Mouse (Mus musculus) central nervous system, embryonic 14 days (tissue): Measurements from ENCODE around the gene Lrrc30. TPM values are rescaled to one million over a fixed set of nuclear protein-coding genes. Genes with fewer than 3 reads are reported as not detected.

ENCODE experiments used
- polyA plus RNA-seq: library from polyadenylated mRNA; depleted of rRNA; stranded (reverse); fragments of >200 nt; gene quantifications from 2 replicates; pipeline ENCODE4 v1.2.3, GENCODE M21; 2012; rRNA removed

Gene Lrrc30
- polyA plus RNA-seq = 0.19 TPM in 1 of 2 replicates, not detected in the other

DNA sequence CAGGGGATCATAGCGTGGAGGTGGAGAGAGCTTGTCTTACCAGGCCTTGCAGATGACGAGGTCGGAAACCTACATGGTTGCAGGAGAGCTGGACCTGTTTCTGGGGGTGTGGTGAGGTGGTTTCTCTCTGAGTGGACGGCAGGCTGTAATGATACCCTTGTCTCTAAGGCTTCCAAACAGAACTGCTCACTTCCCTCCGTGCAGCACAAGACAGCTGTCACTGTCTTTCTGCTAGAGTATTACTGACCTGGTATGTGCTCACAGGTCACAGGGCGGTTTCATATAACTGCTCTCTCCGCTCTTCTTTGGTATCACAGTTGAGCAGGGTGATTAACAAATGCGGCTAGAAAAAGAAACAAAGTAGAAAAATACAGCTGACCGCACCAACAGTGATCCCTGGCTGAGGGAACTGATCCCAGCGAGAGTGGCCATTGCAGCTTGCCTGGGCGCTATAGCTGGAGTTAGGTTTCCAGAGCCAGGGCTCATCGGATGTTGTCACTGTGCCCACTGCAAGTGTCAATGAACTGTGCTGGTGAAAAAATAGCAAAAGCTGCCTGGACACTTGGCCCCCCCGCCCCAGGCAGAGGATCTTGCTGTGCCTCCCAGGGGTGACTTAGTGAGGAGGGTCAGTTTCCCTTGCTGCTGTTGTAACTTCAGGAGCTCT, at the start of gene Lrrc30:
Gene Lrrc30, minus strand, starts transcription at position 48 of the 664 bp plus-strand sequence.

Other genes starting within 250 kb of the Lrrc30 start
- 7.3 and 8.5 TPM in 2 replicates for gene Lama1, start 64.5 kb upstream of the Lrrc30 start, polyA plus RNA-seq